Comparison of ENCODE assay signal across 10 mouse cellular contexts in the genomic region with DNA sequence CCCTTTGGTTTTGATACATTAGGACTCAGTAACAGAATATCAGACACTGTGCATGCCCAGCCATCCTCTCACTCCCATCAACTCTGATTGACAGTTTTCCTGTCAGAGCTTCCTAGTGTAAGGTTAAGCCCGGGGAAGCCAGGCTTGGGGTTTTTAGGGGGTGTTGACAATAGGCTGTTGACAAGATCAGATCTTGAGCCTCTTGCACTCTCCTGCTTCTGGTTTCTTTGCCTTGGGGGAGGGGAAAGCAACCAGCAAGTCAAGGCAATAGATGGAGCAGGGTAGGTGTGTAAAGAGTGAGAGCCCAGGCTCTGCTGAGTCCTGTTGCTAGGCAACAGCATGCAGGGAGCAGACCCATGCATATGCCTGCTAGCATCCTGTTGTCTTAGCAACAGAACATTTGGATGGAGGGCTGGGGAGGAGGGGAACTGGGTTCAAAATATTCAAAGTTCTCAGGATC.
DNase-seq lines count a peak whose midpoint lies in the region; ATAC-seq and TF ChIP-seq lines count a peak whose summit lies in the region.
"Had no signal": no experiment of that assay in that cellular context is flagged by ENCODE, and none has a peak within 500 bp of the region (broad histone marks: within the 10 kb centered on the region; RNA-seq: fewer than 3 reads in every experiment).

No protein-coding gene starts in this region.

- no peak overlapping the region for H3K27ac ChIP-seq in lung, embryonic 14.5 days (ENCODE audit: low read depth)

- no peak overlapping the region for H3K4me3 ChIP-seq in lung, embryonic 14.5 days (ENCODE audit: low read depth, low read length)

- no peaks in the 10 kb centered on the region for H3K27me3 ChIP-seq in lung, embryonic 14.5 days (ENCODE audit: insufficient read depth, low read length)
- H3K27me3 ChIP-seq: CH12.LX had no signal

- H3K4me1 ChIP-seq in lung, embryonic 14.5 days (ENCODE audit: insufficient read depth) = no peaks in the 10 kb centered on the region

- H3K9ac ChIP-seq in lung, embryonic 14.5 days = no peak overlapping the region

- no peak for TF ChIP-seq CTCF in lung, embryonic 14.5 days (IDR thresholded peaks at IDR 0.05; ENCODE audit: low read depth)

- H3K4me2 ChIP-seq in lung, embryonic 14.5 days = no peak overlapping the region

- peak; percentile 65; the same call in 1 of the 2 replicates for ATAC-seq in lung, embryonic 14.5 days (ENCODE audit: insufficient read depth)
- ATAC-seq in inflammation-experienced regulatory T-cells, adult 6 months = no peak

- 23% methylated on average over 1 of the region's 1 CpGs for WGBS in lung, embryonic 14.5 days

- no peaks in the 10 kb centered on the region for H3K36me3 ChIP-seq in lung, embryonic 14.5 days (ENCODE audit: insufficient read depth)

- H3K9me3 ChIP-seq in lung, embryonic 14.5 days (ENCODE audit: low read depth, low read length) = no peaks in the 10 kb centered on the region

- no peak for DNase-seq in lung, embryonic 14.5 days
- DNase-seq in lung, postnatal 4 days = no peak
- DNase-seq in layer of hippocampus, adult 11-12 months (ENCODE audit: low spot score) = peak; percentile 74
- peak; percentile 48 for DNase-seq in mesoderm, embryonic 11.5 days (ENCODE audit: low read depth, low spot score)
- peak; percentile 86 for DNase-seq in telencephalon, adult 2 months (ENCODE audit: low read depth, low spot score)
- DNase-seq in spleen, postnatal 10 days (ENCODE audit: low spot score in 2 of 2) = no peak
- no peak for DNase-seq in kidney, postnatal 10 days
- DNase-seq: cerebellum, postnatal 25 days had no signal

Comparison
In these comparisons a context has a peak if more than half of its experiments do, and no peak if none do; other contexts are left out.
1. DNase-seq: peak in layer of hippocampus, adult 11-12 months (single experiment), mesoderm, embryonic 11.5 days (single experiment) and telencephalon, adult 2 months (single experiment); none in lung, embryonic 14.5 days (single experiment), lung, postnatal 4 days (0 of 2), spleen, postnatal 10 days (0 of 2) and kidney, postnatal 10 days (single experiment).